Mouse (Mus musculus): ENCODE measurements around the gene Serac1.

Serac1 gene

DNA sequence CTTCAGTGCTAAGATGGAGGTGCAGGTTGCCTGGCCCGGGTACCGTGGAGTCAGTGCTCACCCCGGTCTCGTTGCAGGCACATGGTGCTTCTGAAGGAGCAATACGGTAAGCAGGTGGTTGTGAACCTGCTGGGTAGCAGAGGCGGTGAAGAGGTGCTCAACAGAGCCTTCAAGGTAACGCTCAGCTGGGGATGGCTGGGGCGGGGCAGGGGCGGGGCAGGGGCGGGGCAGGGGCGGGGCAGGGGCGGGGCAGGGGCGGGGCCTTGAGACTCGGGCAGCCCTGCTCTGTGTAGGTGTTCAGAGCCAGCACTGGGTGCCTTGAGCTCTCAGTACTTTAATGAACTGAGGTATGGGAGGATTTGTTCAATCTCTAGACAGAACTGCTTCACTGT, 74.3 kb downstream of the Serac1 start:
- no peak for DNase-seq (ENCODE audit: low spot score in 2 of 2)

DNA sequence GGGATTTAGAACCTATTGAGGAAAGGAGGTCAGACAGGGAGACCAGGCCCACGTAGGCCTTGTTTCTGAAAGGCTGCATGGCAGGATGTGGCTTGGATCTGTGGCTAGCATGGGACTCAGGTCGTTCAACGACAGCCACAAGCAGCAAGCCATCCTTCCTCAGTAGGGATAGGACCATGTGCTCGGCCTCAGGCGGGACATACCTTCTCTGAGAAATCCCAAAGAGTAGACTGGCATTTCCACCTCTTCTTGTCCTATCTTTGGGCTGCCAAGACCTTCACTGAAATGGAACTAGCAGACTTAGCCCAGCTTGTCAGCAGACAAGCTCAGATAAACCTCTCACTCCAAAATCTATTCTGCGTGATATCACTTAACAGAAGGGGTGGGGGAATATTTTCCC, 75.9 kb downstream of the Serac1 start:
- DNase-seq (ENCODE audit: low spot score in 2 of 2), result no peak

DNA sequence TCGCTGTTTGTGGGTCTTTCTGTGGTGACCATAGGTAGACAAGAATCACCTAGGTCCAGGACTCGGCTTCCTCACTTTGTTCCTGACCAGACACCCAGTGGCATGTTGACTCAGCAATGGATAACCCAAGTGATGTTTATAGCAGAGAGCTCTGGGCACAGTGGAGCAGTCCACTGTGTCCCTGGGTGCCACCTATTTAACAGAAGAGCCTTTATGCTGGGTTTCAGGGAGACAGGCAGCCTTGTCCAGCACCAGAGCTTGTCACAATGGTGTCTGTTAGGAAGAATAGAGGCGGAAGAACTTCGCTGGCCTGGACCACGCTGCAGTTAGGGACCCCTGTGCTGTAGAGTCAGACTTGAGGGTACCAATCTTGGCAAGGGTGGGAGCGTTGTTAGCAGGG, 77.0 kb downstream of the Serac1 start:
- no peak for DNase-seq (ENCODE audit: low spot score in 2 of 2)

GRCm38 (mm10) chr17:6001836-6002235, 77.7 kb downstream of the Serac1 start:
- DNase-seq (ENCODE audit: low spot score in 2 of 2), result no peak

- no peak for DNase-seq (ENCODE audit: low spot score in 2 of 2)
Measured at GRCm38 (mm10) chr17:6001389-6001788, 78.2 kb downstream of the Serac1 start.

DNA sequence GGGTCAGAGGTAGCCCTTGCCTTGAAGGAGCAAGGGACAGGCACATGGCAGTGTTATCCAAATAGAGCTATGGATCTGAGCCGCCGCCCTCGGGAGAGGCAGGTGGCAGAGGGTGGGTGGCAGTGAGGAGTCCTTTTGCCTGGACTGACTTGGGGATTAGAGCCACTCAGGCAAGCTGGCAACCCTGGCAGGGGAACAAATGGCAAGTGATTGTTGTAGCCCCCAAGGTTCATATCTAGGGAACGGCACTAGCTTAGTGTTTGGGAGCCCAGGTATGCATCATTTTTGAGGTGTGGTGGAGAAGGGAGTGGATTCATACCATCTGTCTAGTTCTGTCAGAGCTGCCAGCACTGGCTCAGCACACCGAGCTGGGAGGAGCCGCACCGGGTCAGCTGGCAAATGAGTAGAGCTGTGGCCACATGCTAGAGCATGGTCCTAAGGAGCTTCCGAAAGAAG, 78.6 kb downstream of the Serac1 start:
- no peak for DNase-seq (ENCODE audit: low spot score in 2 of 2)

DNA sequence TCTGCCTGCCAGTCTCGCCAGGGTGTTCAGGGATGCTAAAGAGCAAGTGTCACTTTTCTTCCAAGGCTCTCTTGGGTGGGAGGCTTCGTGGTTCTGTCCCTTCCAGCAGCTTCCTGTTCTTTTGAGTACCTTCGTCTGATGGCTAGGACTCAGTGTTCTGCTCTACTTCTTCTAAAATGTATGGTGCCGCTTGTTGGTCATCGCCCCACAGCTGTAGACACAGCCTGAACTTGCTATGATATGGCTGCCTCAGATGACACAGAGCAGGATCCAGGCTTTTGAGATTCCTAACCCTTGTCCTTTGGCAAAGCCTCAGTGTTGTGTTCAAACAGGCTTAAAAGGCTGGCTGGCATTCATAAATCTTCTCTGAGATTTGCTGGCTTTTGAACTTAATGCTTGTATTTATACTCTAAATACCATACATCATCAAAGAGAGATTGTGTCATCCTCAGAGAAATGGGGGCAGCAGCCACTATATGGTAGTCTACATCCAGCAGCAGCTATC, 80.5 kb downstream of the Serac1 start:
- DNase-seq (ENCODE audit: low spot score in 2 of 2), result no peak

DNA sequence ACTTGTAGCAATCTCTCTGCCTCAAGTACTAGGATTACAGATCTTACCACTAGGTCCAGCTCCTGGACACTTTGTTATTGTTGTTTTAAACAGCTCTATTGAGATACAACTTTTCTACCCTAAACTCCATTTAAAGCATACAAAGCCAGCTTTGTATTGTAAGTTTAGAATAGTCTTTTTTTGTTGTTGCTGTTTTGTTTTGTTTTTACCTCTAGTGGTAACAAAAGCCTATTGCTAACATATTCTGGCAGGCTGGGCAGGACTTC, 81.4 kb downstream of the Serac1 start:
- DNase-seq (ENCODE audit: low spot score in 2 of 2), result no peak

DNA sequence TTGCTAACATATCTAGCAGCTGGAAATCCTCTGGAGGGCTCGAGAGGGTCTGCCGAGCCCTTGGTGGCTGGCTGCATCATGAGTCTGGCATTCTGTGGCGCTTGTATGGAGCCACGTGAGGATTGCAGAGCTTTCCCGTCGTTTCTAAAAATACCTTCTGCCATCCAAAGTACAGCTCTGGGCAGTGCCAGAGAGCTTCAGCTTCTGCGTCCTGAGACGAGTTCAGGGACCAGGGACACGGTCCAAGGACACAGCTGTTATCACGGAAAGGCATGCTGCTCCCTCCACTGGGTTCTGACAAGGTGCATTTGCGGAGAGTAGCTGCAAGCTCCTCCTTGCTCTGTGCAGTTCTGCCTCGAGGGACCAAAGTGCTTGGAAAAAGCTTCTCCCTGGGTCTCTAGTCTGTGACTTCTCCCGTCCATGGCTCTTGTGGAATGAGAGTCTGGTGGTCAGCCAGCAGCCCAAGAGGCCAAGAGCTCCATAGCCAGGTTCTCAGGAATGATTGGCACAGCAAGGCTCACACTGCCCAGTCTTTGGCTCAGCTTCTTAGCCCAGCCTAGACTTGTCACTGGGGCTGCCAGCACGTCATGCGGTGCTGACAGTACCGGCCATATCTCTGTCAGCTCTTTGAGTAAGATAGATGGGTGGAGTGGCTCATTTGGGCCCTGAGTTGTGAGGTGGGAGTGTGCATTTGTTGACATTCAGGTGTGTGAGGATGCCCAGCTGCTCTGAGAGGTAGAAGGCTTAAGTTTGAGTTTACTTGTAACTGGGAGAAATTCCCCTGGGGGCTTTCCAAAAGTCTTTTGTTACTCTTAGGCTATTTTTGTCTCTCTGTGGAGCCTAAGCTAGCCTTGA, 81.9 kb downstream of the Serac1 start:
- DNase-seq (ENCODE audit: low spot score in 2 of 2), result no peak

- DNase-seq (ENCODE audit: low spot score in 2 of 2), result no peak
Measured at GRCm38 (mm10) chr17:5996589-5996988, 83.0 kb downstream of the Serac1 start.

GRCm38 (mm10) chr17:5994606-5995005, 84.9 kb downstream of the Serac1 start:
- DNase-seq (ENCODE audit: low spot score in 2 of 2), result peak in 1 of 2 experiments; percentile 37

GRCm38 (mm10) chr17:5993581-5994260, 85.8 kb downstream of the Serac1 start:
- DNase-seq (ENCODE audit: low spot score in 2 of 2), result no peak

GRCm38 (mm10) chr17:5992866-5993580, 86.5 kb downstream of the Serac1 start:
- no peak for DNase-seq (ENCODE audit: low spot score in 2 of 2)
